Mouse (Mus musculus) cerebellum, postnatal 14 days (tissue): ENCODE measurements around the gene Efna4.

Experiments
- DNase-seq, 2 experiments: peaks; one replicate each; pipeline ENCODE4 v3.0.0; 2021; ENCODE audit warnings: mixed read lengths in 2 of 2

Efna4 gene

DNA sequence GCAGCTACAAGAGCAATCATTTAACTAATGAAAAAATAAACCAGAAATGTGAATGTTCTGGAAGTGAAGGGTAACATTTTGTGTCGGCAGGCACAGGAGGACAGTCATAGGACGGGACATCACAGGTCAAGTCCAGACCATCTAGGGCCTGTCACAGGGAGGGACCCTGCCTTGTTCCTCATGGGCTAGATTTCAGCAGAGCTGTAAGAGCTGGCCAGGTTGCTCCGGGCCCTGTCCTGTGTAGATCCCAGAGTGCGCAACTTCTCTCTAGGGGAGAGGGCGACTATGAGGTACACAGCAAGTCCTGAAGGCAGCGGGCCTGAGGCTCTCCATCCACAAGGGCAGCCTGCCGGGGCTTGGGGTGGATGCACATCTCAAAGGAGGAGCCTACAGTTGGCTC is 23.8 kb upstream of the Efna4 start, which contains the start of gene Dcst2:
Gene Dcst2 (plus strand): TSS at position 301 of the 400 bp plus-strand sequence.
- DNase-seq, result no peak

DNA sequence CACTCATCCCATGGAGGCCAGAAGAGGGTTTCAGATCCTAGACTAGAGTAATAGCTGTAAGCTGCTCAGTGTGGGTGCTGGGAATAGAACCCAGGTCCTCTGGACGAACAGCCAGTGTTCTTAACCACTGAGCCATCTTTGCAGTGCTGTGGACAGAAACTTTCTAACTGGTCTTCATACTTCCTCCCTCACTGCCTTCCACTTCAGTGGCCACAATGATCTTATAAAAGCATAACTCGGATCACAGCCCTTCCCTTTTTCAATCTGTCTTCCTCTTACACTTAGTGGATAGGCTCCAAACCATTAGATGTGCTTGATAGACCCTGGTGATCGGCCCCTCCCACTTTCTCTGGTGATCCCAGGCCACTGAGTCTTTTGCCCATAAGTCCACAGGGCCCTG is 22.4 kb upstream of the Efna4 start:
- DNase-seq, result no peak

DNA sequence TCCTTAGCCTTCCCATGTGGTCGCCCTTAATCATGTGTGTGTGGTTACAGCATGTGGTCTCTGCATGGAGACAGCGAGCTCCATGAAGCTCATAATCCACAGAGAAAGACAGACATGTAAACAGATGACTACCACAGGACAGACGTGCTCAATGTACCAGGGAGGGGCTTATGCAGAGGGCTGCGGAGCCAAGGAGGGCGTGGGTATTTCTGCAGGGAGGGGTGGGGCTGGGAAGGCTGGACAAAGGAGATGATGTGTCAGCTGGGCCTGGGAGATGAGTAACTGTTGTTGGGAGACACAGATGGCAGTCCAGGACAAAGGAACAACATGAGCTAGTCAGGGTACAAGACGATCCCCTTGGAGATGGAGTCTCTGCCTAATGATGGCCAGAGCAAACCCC is 21.8 kb upstream of the Efna4 start:
- no peak for DNase-seq

DNA sequence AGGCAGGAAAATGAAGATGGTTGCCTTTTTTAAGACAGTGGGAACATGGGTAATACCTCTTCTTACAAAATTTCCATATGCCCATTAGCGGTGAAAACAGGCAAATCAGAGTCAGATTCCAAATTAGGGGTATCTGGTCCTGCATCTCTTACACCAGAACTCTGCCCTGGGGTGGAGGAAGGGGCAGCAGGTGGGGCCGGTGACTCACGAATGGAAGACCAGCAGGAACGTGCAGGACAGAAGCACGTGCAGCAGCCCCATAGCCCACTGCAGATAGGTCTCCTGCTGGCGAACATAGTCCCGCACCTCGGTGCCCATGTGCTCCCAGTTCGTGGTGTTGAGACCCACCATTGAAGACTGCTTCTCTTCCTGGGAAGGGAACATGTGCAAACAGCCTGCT is 18.2 kb upstream of the Efna4 start:
- DNase-seq, result no peak

DNA sequence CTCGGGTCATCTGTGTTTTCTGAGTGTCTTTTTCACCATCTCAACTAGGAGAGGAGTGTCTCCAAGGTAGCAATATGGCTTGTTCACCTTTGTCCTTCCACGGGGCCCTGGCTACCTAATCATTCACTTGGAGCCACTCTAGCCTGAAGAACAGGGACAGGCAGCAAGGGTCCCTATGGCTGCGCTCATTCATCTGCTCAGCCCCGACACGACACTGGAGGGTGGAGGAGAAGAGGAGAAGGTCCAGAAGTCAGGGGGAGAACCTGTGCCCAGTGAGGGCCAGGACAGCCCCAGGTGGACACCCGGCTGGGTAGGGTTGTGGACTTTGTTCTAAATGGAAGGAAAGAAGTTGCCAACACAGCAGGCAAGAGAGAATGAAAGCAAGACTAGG is 17.7 kb upstream of the Efna4 start:
- DNase-seq, result no peak

DNA sequence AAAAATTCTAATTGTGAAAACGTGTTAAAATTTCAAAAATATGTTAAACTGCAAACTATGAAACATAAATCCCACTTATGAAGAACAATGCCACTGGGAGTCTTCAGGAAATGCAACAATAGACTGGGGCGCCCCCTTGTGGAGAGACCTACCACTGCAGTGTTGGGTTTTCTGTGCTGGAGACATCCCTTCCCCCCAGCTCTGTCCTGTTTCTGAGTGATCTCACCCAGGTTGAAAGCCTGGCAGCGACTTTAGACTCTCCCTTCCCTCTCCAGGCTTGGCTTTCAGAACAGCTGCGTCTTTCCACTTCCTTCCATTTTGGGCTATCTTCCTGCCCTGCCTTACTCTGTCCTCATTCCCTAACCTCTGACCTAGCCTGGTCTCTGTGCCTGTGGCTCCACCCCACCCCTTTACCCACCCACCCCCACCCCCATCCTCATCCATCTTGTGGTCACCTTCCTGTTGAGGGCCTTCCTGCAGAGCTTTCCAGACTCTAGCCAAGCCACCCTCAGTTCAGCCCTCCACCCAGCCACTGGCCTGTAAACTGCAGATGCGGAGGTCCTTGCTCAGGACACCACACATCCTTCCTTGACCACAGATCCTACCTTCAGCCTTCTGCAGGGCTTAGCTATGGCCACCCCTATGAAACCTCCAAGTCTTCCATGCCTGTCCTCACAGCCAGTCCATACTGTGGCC is 17.1 kb upstream of the Efna4 start:
- DNase-seq, result peak; percentile 90 to 97

DNA sequence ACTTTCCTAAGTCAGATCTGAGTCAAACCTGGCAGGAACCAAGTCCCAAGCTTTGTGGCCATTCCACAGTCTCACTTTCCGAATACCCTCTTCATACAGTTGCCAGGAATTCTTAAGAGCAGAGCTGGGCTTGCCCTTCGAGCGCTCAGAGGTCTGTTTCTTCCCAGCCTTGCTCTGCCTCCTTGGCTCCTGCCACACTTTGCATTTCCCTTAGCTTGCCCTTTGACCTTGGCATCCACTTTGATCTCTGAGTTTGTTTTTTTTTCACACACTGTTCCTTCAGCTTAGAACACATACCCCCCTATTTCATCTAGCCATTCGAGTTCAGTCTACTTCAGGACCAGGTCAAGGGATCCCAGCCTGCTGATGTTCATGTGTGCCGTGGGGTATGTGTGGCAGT is 13.4 kb upstream of the Efna4 start:
- DNase-seq, result no peak

DNA sequence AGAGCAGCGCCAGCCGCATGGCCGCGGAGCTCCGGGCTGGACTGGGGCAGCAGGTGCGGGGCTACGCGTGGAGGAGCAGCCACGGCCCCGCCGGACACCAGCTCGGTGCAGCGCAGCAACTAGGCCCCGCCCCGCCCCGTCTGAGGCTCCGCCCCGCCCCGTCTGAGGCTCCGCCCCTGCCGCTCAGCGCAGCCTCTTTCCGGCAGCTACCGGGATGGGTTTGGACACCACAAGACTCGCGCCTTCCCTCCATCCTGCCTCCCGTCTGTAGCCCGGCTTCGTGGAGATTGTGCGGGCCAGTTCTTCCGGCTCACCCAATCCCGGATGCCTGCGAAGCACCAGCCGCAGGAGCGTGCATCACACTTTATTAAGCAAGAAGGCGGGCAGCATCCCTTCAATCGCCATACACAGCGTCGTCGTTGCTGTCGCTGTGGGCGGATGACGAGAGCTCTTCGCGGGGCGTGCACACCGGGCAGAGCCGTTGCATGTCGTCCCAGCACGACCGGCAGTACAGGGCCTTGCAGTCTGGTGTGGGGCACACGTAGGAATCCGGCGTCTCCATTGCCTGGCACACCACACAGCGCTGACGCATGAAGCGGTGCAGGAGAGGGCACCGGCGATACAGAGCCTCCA is 12.2 kb upstream of the Efna4 start, which contains the start of gene Adam15:
Gene Adam15 (minus strand): TSS at position 128 of the 633 bp plus-strand sequence.
- peak; percentile 97 for DNase-seq

DNA sequence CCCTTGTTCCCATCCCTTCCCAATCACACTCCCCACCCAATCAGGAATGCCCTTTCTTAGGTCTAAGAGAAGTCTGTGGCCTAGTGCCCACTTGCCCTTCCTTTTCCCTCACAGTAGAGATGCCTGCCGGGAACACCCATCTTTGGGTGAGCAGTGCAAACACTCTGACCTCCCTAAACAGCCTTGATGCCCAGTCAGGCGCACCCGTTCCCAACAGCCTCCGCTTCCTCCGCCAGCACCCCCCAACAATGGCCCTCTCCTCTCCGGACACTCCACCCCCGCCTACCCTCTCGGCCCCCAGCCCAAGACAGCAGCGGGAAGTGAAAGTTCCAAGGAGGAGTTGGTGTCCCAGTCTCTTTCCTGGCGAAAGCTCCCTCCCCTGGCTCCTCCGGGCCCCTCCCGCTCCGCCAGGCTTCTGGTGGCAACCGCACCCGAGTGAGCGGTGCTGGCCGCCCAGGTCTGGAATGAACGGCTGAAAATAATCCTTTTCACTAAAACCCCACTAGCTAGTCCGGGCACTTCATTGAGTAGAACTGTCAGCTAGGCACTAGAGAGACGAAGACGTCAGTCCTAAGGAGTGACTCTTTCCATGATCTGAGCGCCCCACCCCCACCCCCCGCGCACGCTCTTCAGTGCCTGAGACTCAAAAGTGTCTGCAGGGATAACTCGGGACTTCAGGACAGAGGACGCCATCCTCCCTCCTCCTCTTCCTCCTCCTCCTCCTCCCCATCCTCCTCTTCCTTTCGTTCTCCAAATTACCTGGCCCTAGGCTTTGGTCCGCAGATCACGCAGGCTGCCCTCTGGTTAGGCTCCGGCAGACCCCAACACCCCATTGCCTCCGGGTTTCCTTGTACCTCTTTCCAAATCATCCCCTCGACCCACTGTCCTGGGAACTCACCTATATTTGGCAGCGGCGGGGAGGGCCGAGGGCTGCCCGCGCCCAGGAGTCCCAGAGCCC is 11.4 kb upstream of the Efna4 start:
- DNase-seq, result peak; percentile 45 to 47

DNA sequence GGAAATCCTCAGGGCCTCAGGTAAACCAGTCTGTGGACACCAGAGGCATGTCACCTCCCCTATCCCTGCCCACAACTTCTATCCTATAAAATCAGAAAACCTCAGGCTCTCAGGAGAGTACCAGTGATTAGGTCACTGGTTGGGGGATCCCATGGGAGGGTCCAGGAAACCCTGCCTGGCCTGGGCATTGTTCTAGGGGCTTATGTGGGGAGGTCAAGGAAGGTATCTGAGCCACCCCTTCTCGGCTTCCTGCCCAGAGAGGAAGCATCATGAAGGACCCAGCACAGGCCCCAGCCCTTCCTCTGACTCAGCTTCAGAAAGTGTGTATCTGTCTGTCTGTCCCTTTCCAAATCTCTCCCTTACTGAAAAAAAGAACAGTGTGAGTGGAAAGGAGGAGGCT is 10.1 kb upstream of the Efna4 start:
- no peak for DNase-seq

DNA sequence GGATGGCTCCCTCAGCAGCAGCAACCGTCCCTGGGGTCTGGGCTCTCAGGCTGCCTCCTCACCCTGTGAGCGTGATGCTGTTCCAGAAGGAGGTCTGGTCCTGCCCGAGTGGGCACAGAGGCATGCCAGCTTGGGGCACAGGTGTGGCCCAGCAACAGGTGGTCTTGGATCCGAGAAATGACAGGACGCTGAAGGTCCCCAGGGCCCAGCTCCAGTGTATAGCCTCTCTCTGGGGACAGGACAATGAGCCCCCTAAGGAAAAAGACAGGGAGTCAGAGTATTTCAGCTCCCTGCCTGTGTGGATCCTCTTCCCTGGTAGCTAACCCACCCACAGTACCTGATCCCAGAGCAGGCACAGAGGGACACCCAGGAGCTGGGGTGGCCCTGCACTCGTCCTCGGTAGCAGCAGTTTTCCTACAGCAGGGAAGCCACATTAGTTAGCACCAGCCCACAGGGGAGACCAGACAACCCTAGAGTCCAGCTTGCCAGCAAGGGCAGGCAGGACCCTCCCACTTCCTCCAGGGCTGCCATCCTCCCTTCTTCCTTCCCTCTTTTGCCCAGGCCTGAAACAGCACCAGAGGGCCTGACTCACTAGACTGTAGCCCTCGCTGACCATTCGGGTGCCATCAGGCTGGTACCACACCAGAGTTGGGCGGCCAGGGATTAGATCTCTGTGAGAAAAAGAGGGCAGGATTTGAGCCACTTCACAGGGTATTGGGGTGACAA is 9.2 kb upstream of the Efna4 start:
- no peak for DNase-seq

DNA sequence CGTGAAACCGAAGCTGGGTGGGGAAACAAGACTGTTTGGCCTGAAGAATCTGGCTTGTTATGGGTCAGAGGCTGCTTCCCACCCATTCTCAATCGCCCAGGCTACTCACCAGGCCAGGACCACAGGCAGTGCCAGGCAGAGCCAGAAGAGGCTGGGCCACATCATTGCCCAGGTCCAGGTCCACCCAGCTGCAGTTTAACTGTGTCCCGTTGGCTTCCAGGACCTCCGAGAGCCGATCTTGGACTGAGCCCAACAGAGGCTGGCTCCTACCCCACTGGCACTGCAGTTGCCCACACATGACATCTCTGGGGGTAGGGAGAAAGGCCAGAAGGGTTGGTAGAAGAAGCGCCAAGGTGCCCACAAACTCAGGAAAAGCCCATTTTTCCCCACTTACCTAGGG is 5.5 kb upstream of the Efna4 start:
- no peak for DNase-seq

DNA sequence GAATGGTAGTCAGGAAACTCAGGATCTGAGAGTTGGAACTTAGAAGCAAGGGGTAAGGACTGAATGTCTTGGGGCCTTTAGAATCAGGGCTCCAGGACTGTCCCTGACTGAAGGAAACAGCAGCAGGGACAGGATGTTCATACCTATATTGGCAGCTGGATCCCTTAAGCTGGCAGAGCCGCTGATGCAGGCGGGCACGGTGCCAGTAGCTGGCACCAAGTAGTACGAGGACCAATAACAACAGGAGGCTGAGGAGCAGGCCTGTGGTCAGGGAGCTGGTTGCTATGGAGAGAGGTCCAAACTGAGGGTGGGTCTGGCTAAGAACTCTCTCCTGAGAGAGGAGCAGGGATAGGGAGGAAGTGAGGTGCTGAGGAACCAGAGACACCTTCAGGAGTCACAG is 4.0 kb upstream of the Efna4 start:
- no peak for DNase-seq

DNA sequence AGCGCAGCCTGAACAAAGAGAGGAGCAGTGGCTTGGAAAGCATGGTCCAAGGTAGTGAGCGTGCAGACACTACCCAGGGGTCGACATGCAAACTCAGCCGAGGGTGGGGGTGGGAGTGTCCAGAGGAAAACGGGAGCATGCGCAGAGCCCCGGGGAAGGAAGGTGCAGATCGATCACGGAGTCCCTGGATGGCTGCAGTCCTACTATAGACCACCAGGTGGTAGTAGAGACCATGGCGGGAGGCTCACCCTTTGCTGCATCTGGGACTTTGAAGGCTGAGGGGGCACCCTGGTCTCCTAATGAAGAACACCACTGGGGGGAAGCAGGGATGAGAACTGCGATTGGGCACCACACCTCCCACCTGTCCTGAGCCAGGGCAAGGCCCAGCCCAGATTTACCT is 2.6 kb upstream of the Efna4 start:
- DNase-seq, result peak; percentile 91 to 93

DNA sequence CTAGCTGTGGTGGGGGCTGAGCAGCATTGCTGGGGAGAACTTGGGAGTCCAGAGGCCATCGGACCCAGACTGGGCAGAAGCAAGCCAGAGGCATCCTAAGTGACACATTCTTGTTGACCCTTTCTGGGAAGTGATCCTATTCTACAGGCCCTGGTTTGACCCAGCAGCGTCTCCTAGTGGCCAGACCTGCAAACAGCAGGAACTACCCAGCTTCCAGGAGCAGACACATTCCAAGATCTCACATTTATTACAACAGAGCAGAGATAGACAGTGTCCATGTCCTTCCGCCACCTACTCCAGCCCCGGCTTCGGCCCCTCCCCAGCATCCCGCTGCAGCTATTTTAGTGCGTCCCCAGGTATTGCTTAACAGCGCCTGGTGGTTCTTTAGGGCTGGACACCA is 1.6 kb upstream of the Efna4 start:
- peak; percentile 67 to 86 for DNase-seq

DNA sequence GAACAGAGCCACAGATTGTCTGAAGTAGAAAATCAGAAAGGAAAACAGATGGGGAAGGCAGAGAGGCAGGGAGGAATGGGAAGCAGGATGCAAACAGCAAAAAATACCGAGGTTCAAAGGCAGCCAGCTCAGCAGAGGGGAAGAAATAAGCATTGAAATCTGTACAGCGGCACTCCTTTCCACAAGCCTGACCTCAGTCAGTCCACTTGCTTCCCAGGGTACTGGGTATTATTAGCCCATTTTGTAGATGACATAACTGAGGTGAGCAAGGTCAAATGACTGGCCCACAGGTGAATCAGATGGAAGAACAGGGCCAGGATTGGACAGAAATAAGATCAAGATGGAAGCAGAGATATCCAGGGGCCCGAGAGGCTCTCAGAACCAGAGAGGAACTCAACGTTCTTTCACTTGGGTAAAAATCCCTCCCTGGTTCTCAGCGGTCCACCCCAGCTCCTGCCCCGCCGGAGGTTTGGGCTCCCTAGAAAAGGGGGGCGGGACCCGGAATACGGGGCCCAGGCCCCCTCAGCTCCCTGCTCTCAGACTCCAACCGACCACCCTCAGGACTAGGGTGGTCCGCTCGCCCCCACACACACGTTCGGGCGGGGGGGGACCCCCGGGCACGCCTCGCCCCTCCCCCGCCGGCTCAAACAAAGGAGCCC is 637 bp downstream of the Efna4 start:
- no peak for DNase-seq

DNA sequence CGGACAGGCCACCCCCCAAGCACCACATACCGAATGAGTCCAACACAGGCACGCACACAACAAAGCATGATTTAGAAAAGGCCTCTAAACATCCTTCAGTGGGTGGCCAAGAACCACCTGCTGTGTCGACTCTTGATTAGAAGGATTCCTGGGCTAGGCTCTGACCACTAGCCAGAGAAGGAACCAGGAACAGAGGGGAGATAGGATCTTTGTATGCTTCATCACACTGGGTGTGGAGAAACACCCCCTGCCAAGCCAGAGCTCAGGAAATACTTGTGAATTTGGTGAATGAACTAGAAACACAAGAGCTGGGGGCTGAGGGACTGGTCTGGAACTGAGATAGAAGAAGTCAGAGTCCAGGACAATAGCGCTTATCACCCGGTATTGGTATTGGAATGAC is 1.3 kb downstream of the Efna4 start:
- peak in 1 of 2 experiments; percentile 9 for DNase-seq

DNA sequence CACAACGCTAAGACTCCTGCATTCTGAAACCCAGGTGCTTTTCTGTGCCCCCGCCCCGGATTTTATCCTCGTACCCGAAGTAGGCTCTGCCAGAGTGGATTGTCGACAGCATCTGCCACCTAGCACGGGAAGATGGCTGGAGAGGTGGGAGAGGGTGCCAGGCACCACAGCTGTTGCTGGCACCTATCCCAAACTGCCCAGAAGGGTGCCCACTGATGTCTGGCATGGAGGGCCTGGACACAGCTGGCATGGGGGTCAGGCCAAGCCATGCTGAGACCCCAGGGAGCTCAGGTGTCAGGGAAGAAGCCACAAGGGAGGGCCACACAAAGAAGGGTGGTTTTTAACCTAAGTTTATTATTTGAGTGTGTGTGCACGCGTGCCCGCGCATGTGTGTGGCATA is 4.8 kb downstream of the Efna4 start:
- peak; percentile 61 to 66 for DNase-seq

DNA sequence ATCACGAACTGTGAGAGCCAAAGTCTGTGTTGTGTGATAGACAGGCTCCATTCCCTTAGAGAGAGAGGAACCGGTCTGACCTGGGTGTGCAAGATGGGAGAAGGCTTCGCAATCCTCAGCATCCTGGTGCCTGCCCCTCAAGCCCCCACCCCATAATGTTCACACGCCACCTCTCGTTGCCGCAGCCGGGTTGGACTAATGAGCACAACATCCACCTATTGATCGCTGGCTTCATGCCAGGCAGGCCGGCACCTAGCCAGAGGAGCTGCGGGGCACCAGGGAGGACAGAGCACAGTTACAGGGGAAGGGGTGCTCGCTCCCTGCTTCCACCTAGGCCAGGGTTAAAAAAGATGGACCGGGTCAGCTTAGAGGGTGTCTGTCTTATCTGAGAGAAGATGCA is 5.4 kb downstream of the Efna4 start:
- DNase-seq, result peak in 1 of 2 experiments; percentile 70

DNA sequence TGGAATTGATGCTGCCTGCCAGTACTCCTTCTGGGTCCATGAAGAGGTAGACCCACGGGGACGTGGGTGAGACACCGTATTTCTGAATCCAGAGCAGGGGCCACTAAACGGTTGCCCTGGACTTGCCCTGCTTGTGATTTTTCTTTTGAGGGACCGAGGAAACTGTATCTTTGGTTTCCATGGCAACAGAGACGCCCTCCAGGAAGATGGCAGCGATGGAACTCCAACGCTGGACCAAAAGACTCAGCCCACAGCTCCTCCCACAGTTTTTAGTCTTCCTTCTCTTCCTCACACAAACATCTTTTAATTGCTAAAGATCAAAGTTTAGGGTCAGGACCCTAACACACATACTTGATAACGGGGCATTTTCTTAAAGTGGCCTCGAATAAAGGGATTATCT is 5.8 kb downstream of the Efna4 start:
- DNase-seq, result peak in 1 of 2 experiments; percentile 17

DNA sequence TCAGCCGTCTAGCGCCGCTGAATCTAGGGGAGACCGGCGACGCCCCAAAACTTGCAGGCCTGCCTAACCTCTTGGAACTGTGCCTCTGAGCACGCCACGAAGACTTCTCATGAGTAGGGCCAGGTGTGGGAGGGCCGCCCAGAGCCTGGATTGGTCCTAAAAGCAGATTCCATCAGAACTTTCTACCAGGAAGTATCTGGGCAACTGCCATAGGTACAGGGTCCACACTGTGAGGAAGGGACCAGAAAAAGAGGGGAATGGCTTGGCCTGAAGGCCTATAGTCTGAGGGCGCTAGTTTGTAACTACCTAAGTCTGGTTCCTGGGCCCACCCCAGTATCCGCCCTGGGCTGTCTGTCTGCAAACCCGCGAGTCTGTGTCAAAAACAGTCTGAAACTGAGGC is 6.3 kb downstream of the Efna4 start:
- peak in 1 of 2 experiments; percentile 5 for DNase-seq

DNA sequence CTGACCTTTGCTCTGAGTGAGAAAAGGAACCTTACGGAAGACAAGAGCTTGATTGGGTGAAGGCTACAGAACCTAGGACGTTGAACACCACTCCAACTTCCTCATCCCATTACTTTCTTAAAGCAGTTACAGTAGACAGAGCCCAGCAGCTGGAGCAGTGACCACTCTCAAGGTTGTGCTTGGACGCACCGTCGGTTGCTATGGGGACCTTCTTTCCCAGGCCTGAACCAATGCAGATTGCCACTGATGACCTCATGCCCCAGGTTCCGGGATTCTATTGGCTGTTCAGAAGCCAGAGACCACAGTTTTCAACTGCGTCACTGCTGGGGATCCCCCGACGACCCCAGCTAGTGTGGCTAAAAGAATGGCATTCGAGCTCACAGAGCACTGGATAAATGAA is 6.9 kb downstream of the Efna4 start:
- no peak for DNase-seq
